Mouse (Mus musculus): Measurements from ENCODE around the gene Ruvbl1. TPM values are rescaled to one million over a fixed set of nuclear protein-coding genes. Genes with fewer than 3 reads are reported as not detected.

The Ruvbl1 gene
- polyA plus RNA-seq, 1 experiment, result 49.9 TPM

DNA sequence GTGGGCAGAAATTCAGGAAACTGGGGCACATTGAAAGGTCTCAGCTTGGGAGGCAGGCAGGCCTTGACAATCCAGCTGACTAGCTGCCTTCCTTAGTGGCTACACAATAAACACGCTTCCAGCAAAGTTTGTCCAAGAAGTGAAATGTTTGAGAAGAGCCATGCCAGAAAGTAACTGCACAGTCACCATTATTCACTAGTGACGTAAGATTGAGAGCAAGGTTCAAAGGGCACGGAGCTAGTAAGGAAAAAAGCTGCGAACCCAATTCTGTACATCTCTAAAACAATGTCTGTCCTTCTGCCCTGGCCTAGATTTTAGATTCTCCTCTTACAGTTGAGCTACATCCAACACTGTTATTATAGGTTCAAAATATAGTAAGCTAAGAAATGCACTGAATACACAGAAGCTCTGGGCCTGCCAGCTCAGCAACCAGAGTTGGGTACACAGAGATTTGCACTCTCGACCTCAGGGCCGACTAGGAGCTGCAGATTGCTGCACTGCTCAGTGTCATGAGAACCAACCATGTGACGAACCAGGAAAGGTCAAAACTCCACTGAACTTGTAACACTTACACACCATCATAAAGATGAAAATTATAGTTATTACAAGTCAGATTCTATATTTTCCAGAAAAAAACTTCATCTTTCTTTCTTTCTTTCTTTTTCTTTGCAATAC, 21.0 kb upstream of the Ruvbl1 start:
- Histone ChIP-seq H3K27ac (ENCODE audit: insufficient read depth, low read length) (no peak overlapping the region), H3K4me1 (ENCODE audit: control insufficient read depth, insufficient read depth, low read length) (peaks cover 3% of the 10 kb centered on the region; the same call in 1 of the 2 replicates), H3K4me3 (replicated peaks; ENCODE audit: insufficient read depth, low read depth, low read length) (no peak overlapping the region), H3K27me3 (ENCODE audit: control insufficient read depth, insufficient read depth, low read length) (no peaks in the 10 kb centered on the region)
- no peak for DNase-seq
- TF ChIP-seq POLR2A (IDR thresholded peaks at IDR 0.05; ENCODE audit: borderline replicate concordance, insufficient read depth, low read length), result no peak
- TF ChIP-seq CTCF (IDR thresholded peaks at IDR 0.05; ENCODE audit: borderline replicate concordance, insufficient read depth, low read depth, low read length), result no peak
- WGBS, result 87% methylated on average over 7 of the region's 7 CpGs

DNA sequence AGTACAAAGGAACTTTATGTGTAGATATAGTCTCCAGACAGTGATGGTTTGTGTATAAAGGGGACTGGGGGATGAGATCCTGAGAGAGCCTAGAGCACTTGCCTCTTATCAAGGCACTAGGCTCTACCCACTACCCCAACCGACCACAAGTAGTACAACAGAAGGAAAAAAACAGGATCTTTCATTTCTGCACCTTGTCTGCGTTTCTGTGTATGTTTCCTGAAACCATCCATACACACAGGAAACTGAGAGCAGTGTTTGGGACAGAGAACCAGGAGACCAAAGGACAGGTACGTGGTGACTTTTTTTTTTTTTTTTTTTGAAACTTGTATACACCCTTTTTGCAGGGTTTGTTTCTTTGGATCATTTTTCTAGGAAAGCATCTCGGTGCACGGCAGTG, 19.5 kb upstream of the Ruvbl1 start:
- no peaks in the 10 kb centered on the region for H3K27me3 ChIP-seq (ENCODE audit: control insufficient read depth, insufficient read depth, low read length)
- no peak for DNase-seq
- H3K4me3 ChIP-seq (replicated peaks; ENCODE audit: insufficient read depth, low read depth, low read length), result peak overlapping the region; percentile 81
- H3K27ac ChIP-seq (ENCODE audit: insufficient read depth, low read length), result no peak overlapping the region
- no peaks in the 10 kb centered on the region; the same call in 1 of the 2 replicates for H3K4me1 ChIP-seq (ENCODE audit: control insufficient read depth, insufficient read depth, low read length)
- TF ChIP-seq CTCF (IDR thresholded peaks at IDR 0.05; ENCODE audit: borderline replicate concordance, insufficient read depth, low read depth, low read length), result no peak
- TF ChIP-seq POLR2A (IDR thresholded peaks at IDR 0.05; ENCODE audit: borderline replicate concordance, insufficient read depth, low read length), result no peak
- 13% methylated on average over 5 of the region's 5 CpGs for WGBS

GRCm38 (mm10) chr6:88446063-88447002, 18.9 kb upstream of the Ruvbl1 start, which contains the start of gene Eefsec:
Eefsec (minus strand) TSS chr6:88446539.
- 1% methylated on average over 72 of the region's 72 CpGs for WGBS
- peak; percentile 84 to 91 for DNase-seq
- no peaks in the 10 kb centered on the region for H3K27me3 ChIP-seq (ENCODE audit: control insufficient read depth, insufficient read depth, low read length)
- no peak for TF ChIP-seq CTCF (IDR thresholded peaks at IDR 0.05; ENCODE audit: borderline replicate concordance, insufficient read depth, low read depth, low read length)
- peak; percentile 85 for TF ChIP-seq POLR2A (IDR thresholded peaks at IDR 0.05; ENCODE audit: borderline replicate concordance, insufficient read depth, low read length)
- peak within 1 kb of the TSS; percentile 29; the same call in 1 of the 2 replicates for H3K27ac ChIP-seq (ENCODE audit: insufficient read depth, low read length)
- peak within 1 kb of the TSS; percentile 81 for H3K4me3 ChIP-seq (replicated peaks; ENCODE audit: insufficient read depth, low read depth, low read length)
- H3K4me1 ChIP-seq (ENCODE audit: control insufficient read depth, insufficient read depth, low read length), result no peaks in the 10 kb centered on the region; the same call in 1 of the 2 replicates

DNA sequence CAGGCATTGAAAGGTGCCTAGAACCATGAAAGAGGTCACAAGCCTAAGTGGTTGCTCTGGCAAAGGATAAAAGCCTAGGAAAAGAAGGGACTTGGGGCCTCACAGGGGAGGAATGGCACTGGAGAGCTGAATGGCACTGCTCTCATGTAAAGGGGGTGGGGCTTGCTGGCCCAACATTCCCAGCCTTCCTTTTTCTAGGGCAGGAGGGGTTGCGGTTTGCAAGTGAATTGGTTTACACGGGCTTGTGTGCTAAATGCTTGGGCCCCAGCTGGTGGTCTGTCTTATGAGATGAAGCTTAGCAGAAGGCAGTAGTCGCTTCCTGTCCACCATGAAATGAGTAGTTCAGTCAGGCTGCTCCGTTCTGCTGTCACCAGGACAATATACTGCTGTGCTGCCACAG, 17.8 kb upstream of the Ruvbl1 start:
- no peaks in the 10 kb centered on the region for H3K27me3 ChIP-seq (ENCODE audit: control insufficient read depth, insufficient read depth, low read length)
- DNase-seq, result no peak
- H3K27ac ChIP-seq (ENCODE audit: insufficient read depth, low read length), result no peak overlapping the region
- WGBS, result 32% methylated on average over 4 of the region's 4 CpGs
- H3K4me1 ChIP-seq (ENCODE audit: control insufficient read depth, insufficient read depth, low read length), result no peaks in the 10 kb centered on the region; the same call in 1 of the 2 replicates
- H3K4me3 ChIP-seq (replicated peaks; ENCODE audit: insufficient read depth, low read depth, low read length), result no peak overlapping the region
- no peak for TF ChIP-seq POLR2A (IDR thresholded peaks at IDR 0.05; ENCODE audit: borderline replicate concordance, insufficient read depth, low read length)
- no peak for TF ChIP-seq CTCF (IDR thresholded peaks at IDR 0.05; ENCODE audit: borderline replicate concordance, insufficient read depth, low read depth, low read length)

- H3K27me3 ChIP-seq (ENCODE audit: control insufficient read depth, insufficient read depth, low read length), result no peaks in the 10 kb centered on the region
- WGBS, result 73% methylated on average over 2 of the region's 2 CpGs
- H3K4me3 ChIP-seq (replicated peaks; ENCODE audit: insufficient read depth, low read depth, low read length), result no peak overlapping the region
- H3K4me1 ChIP-seq (ENCODE audit: control insufficient read depth, insufficient read depth, low read length), result no peaks in the 10 kb centered on the region
- H3K27ac ChIP-seq (ENCODE audit: insufficient read depth, low read length), result no peak overlapping the region
- no peak for TF ChIP-seq CTCF (IDR thresholded peaks at IDR 0.05; ENCODE audit: borderline replicate concordance, insufficient read depth, low read depth, low read length)
- no peak for TF ChIP-seq POLR2A (IDR thresholded peaks at IDR 0.05; ENCODE audit: borderline replicate concordance, insufficient read depth, low read length)
- DNase-seq, result no peak
Measured at GRCm38 (mm10) chr6:88454545-88454944, 10.7 kb upstream of the Ruvbl1 start.

DNA sequence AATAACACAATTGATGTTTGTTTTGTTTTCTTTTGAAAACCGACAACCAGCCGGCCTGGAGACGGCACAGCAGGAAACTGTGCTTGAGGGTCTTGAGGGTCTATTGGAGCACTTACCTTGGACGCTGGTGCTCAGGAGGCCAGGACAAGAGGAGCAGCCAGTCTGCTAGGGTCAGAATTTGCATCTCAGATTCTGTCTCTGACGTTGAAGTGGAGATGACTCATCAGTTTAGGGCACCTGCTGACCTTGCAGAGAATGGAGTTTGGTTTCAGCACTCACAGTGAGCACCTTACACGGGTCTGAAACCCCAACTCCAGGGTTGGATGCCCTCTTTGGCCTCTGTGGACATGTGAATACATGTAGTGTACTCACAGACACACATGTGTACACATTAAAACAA, 4.7 kb downstream of the Ruvbl1 start:
- no peaks in the 10 kb centered on the region for H3K27me3 ChIP-seq (ENCODE audit: control insufficient read depth, insufficient read depth, low read length)
- no peak for TF ChIP-seq CTCF (IDR thresholded peaks at IDR 0.05; ENCODE audit: borderline replicate concordance, insufficient read depth, low read depth, low read length)
- no peak for TF ChIP-seq POLR2A (IDR thresholded peaks at IDR 0.05; ENCODE audit: borderline replicate concordance, insufficient read depth, low read length)
- 67% methylated on average over 6 of the region's 6 CpGs for WGBS
- DNase-seq, result no peak
- H3K4me3 ChIP-seq (replicated peaks; ENCODE audit: insufficient read depth, low read depth, low read length), result no peak overlapping the region
- peaks cover 2% of the 10 kb centered on the region; the same call in 1 of the 2 replicates for H3K4me1 ChIP-seq (ENCODE audit: control insufficient read depth, insufficient read depth, low read length)
- H3K27ac ChIP-seq (ENCODE audit: insufficient read depth, low read length), result no peak overlapping the region

DNA sequence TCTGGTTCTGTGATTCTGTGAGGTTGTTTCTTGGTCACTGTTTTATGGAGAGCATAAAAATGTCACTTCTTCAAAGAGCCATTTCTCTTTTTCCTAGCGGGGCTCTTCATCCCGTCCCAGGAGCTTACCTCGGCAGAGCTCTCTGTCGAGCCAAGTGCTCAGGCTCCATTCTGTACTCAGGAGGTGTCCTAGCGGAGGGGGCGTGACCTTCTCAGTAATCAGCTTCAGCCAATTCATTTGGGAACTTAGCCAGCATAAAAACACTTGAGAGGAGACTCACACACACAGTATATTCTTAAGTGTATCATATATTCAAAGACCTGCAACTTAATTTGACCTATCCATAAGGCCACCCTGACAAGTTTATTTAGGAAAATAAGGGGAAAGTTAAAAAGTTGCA, 15.2 kb downstream of the Ruvbl1 start:
- H3K27ac ChIP-seq (ENCODE audit: insufficient read depth, low read length), result no peak overlapping the region
- H3K4me3 ChIP-seq (replicated peaks; ENCODE audit: insufficient read depth, low read depth, low read length), result no peak overlapping the region
- WGBS, result 31% methylated on average over 6 of the region's 6 CpGs
- H3K27me3 ChIP-seq (ENCODE audit: control insufficient read depth, insufficient read depth, low read length), result no peaks in the 10 kb centered on the region
- DNase-seq, result no peak
- peaks cover 15% of the 10 kb centered on the region for H3K4me1 ChIP-seq (ENCODE audit: control insufficient read depth, insufficient read depth, low read length)
- TF ChIP-seq POLR2A (IDR thresholded peaks at IDR 0.05; ENCODE audit: borderline replicate concordance, insufficient read depth, low read length) (no peak), CTCF (IDR thresholded peaks at IDR 0.05; ENCODE audit: borderline replicate concordance, insufficient read depth, low read depth, low read length) (no peak)

All from cerebellum, adult 2 months (tissue).